ENCODE assay signal across 15 mouse cellular contexts in the genomic region with DNA sequence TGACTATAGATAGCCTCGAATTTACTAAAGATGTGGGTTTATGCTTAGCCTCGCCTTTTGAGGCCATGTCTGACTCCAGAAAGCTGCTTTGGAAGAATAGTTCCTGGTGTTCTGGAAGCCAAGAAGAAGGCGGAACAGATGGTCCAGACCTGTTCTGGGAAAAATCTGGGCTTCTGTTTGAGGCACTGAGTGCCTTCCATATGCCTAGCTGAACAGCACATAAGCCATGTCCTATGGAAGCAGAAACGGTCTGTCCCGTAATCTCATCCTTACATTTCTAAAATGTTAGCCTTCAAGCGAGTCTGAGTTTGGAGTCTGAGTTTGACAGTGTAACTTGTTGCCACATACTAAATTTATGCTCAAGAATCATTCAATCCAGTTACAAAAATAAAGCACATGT. TPM values are rescaled to one million over a fixed set of nuclear protein-coding genes. Genes with fewer than 3 reads are reported as not detected.
DNase-seq lines count a peak whose midpoint lies in the region; ATAC-seq and TF ChIP-seq lines count a peak whose summit lies in the region.
"Had no signal": no experiment of that assay in that cellular context is flagged by ENCODE, and none has a peak within 500 bp of the region (broad histone marks: within the 10 kb centered on the region; RNA-seq: fewer than 3 reads in every experiment).

No protein-coding gene starts in this region.

- H3K9me3 ChIP-seq in forebrain, embryonic 16.5 days (ENCODE audit: control insufficient read depth, low read length) = no peaks in the 10 kb centered on the region
- H3K9me3 ChIP-seq in forebrain, embryonic 12.5 days = no peaks in the 10 kb centered on the region
- H3K9me3 ChIP-seq: G1E; kidney, embryonic 15.5 days; liver, embryonic 15.5 days; midbrain, embryonic 15.5 days had no signal

- peak; percentile 65; the same call in 1 of the 2 replicates for ATAC-seq in forebrain, embryonic 16.5 days
- no peak for ATAC-seq in forebrain, embryonic 12.5 days (ENCODE audit: low FRiP score)
- ATAC-seq: hindbrain, postnatal 0 days; midbrain, embryonic 15.5 days had no signal

- H3K4me2 ChIP-seq in forebrain, embryonic 16.5 days (ENCODE audit: low read length) = no peak overlapping the region
- no peak overlapping the region for H3K4me2 ChIP-seq in forebrain, embryonic 12.5 days
- H3K4me2 ChIP-seq: kidney, embryonic 15.5 days; liver, embryonic 15.5 days; midbrain, embryonic 15.5 days had no signal

- H3K27me3 ChIP-seq in forebrain, embryonic 16.5 days (replicated peaks; ENCODE audit: control insufficient read depth, insufficient read depth, low read length) = no peaks in the 10 kb centered on the region
- no peaks in the 10 kb centered on the region for H3K27me3 ChIP-seq in forebrain, embryonic 12.5 days
- H3K27me3 ChIP-seq: kidney, embryonic 15.5 days; liver, embryonic 15.5 days; midbrain, embryonic 15.5 days had no signal

- H3K4me1 ChIP-seq in forebrain, embryonic 16.5 days (replicated peaks; ENCODE audit: control insufficient read depth, insufficient read depth, low read length) = no peaks in the 10 kb centered on the region
- peaks cover 2% of the 10 kb centered on the region; the same call in 1 of the 2 replicates for H3K4me1 ChIP-seq in forebrain, embryonic 12.5 days
- H3K4me1 ChIP-seq: kidney, embryonic 15.5 days; liver, embryonic 15.5 days; midbrain, embryonic 15.5 days had no signal

- no peak overlapping the region for H3K4me3 ChIP-seq in forebrain, embryonic 16.5 days (replicated peaks; ENCODE audit: low read length)
- no peak overlapping the region for H3K4me3 ChIP-seq in forebrain, embryonic 12.5 days (replicated peaks)
- H3K4me3 ChIP-seq in left cerebral cortex, adult 2 months = no peak overlapping the region
- H3K4me3 ChIP-seq: kidney, embryonic 15.5 days; liver, embryonic 15.5 days; midbrain, embryonic 15.5 days had no signal

- no peak for TF ChIP-seq CTCF in left cerebral cortex, adult 2 months (IDR thresholded peaks at IDR 0.05)

- DNase-seq in brain, embryonic 18.5 days (ENCODE audit: low read depth, low spot score) = peak; percentile 40
- peak; percentile 32 to 35 for DNase-seq in cerebellum, postnatal 36 days
- peak in 1 of 2 experiments; percentile 28 for DNase-seq in left cerebral cortex, adult 2 months (ENCODE audit: extremely low spot score in 1 of 2, low spot score in 2 of 2)
- no peak for DNase-seq in ovary, postnatal 10 days (ENCODE audit: low spot score)
- no peak for DNase-seq in retina, embryonic 14.5 days (ENCODE audit: low spot score)
- DNase-seq in gastrocnemius, adult 8-10 months (ENCODE audit: low spot score in 2 of 2) = no peak
- DNase-seq: B cell, adult 2 months; lung, postnatal 4 days had no signal

- no peaks in the 10 kb centered on the region for H3K36me3 ChIP-seq in forebrain, embryonic 16.5 days (ENCODE audit: control insufficient read depth, insufficient read depth)
- H3K36me3 ChIP-seq in forebrain, embryonic 12.5 days (replicated peaks) = no peaks in the 10 kb centered on the region
- H3K36me3 ChIP-seq: G1E; kidney, embryonic 15.5 days; liver, embryonic 15.5 days; midbrain, embryonic 15.5 days had no signal

- no peak overlapping the region for H3K9ac ChIP-seq in forebrain, embryonic 16.5 days (replicated peaks; ENCODE audit: low read depth, low read length)
- H3K9ac ChIP-seq in forebrain, embryonic 12.5 days = no peak overlapping the region
- H3K9ac ChIP-seq: kidney, embryonic 15.5 days; liver, embryonic 15.5 days; midbrain, embryonic 15.5 days had no signal

- WGBS in forebrain, embryonic 16.5 days = 74% methylated on average over 6 of the region's 6 CpGs
- WGBS in forebrain, embryonic 12.5 days = 87% methylated on average over 6 of the region's 6 CpGs

- no peak overlapping the region for H3K27ac ChIP-seq in forebrain, embryonic 16.5 days (ENCODE audit: low read length)
- H3K27ac ChIP-seq in forebrain, embryonic 12.5 days = no peak overlapping the region
- peak overlapping the region; percentile 28; the same call in 1 of the 2 replicates for H3K27ac ChIP-seq in left cerebral cortex, adult 2 months
- H3K27ac ChIP-seq: hindbrain, postnatal 0 days; kidney, embryonic 15.5 days; liver, embryonic 15.5 days; midbrain, embryonic 15.5 days had no signal

- intact Hi-C loops in left cerebral cortex, adult 2 months (cut with DNase I) = loop anchor here (1.0 to 5.0 kb wide), 2 partner anchors 35 to 50 kb away; a partner anchor contains a TSS

RNA-seq across cellular contexts. Expression of a gene that starts 49.6 kb away (rescaled TPM):
- polyA plus RNA-seq in forebrain, embryonic 16.5 days (2015; fragmentation: Nextera tagmentation; extraction: Ambion mirVana) = 20.0 and 20.4 TPM in 2 replicates
- polyA plus RNA-seq in forebrain, embryonic 12.5 days (2016; fragmentation: Nextera tagmentation; extraction: Ambion mirVana) = 17.8 and 18.5 TPM in 2 replicates
- total RNA-seq in left cerebral cortex, adult 2 months (2021) = 10 to 100 TPM; 54.8 to 61.5 TPM
- 10 to 100 TPM in 3 of 4 experiments, 1 to 10 TPM in 1; 9.8 to 12.3 (median 10.8) TPM for total RNA-seq in gastrocnemius, adult 8-10 months (2022)

RNA-seq across cellular contexts. Expression of a gene that starts 56.2 kb away (rescaled TPM):
- 58.6 and 67.0 TPM in 2 replicates for polyA plus RNA-seq in forebrain, embryonic 16.5 days (2015; fragmentation: Nextera tagmentation; extraction: Ambion mirVana)
- 64.4 and 67.0 TPM in 2 replicates for polyA plus RNA-seq in forebrain, embryonic 12.5 days (2016; fragmentation: Nextera tagmentation; extraction: Ambion mirVana)
- 10 to 100 TPM; 47.4 to 50.5 TPM for total RNA-seq in left cerebral cortex, adult 2 months (2021)
- total RNA-seq in gastrocnemius, adult 8-10 months (2022) = 10 to 100 TPM; 32.0 to 38.6 (median 33.0) TPM

Comparison
In these comparisons a context has a peak if more than half of its experiments do, and no peak if none do; other contexts are left out.
1. DNase-seq: peak in brain, embryonic 18.5 days (single experiment) and cerebellum, postnatal 36 days (2 of 2); none in ovary, postnatal 10 days (single experiment), retina, embryonic 14.5 days (single experiment) and gastrocnemius, adult 8-10 months (0 of 2).
2. RNA of a gene that starts 49.6 kb away (total RNA-seq): 54.8 to 61.5 TPM in left cerebral cortex, adult 2 months; 9.8 to 12.3 TPM in gastrocnemius, adult 8-10 months; every median in the first group is over 4 times any median in the second.